ENCODE assay signal across 34 mouse cellular contexts in the genomic region with DNA sequence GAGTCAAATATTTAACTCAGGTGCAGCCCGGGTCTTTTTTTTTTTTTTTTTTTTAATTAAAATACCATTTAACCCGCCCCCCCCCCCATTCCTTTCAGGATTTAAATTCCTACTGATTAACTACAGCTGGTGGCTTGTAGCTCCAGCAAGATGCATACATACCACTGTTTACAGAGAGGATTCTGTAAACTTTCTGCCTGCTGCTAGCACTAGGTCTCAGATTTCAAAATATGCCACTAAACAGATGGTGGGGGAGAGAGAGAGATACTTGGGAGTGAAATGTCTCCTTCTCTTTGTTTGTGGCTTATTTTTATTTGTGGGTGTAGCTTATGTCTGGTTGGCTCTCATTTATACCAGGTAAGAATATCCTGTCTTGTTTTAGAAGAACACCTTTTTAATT.
DNase-seq lines count a peak whose midpoint lies in the region; ATAC-seq and TF ChIP-seq lines count a peak whose summit lies in the region.
"Had no signal": no experiment of that assay in that cellular context is flagged by ENCODE, and none has a peak within 500 bp of the region (broad histone marks: within the 10 kb centered on the region; RNA-seq: fewer than 3 reads in every experiment).

No protein-coding gene starts in this region.

- TF ChIP-seq CTCF in kidney, postnatal 0 days (IDR thresholded peaks at IDR 0.05; ENCODE audit: low read depth): no peak

- H3K27me3 ChIP-seq in embryonic facial prominence, embryonic 11.5 days (ENCODE audit: control insufficient read depth, insufficient read depth, low read length): no peaks in the 10 kb centered on the region
- no peaks in the 10 kb centered on the region for H3K27me3 ChIP-seq in embryonic facial prominence, embryonic 10.5 days (replicated peaks; ENCODE audit: low read depth, poor library complexity, severe bottlenecking)
- no peaks in the 10 kb centered on the region for H3K27me3 ChIP-seq in kidney, postnatal 0 days (ENCODE audit: insufficient read depth, low read length)
- H3K27me3 ChIP-seq in forebrain, embryonic 16.5 days (replicated peaks; ENCODE audit: control insufficient read depth, insufficient read depth, low read length): no peaks in the 10 kb centered on the region
- H3K27me3 ChIP-seq: heart, embryonic 13.5 days; hindbrain, embryonic 15.5 days; kidney, embryonic 15.5 days; liver, embryonic 15.5 days; midbrain, embryonic 15.5 days; neural tube, embryonic 15.5 days; Patski had no signal

- H3K4me2 ChIP-seq in embryonic facial prominence, embryonic 11.5 days (ENCODE audit: low read depth, low read length): no peak overlapping the region
- no peak overlapping the region for H3K4me2 ChIP-seq in kidney, postnatal 0 days (ENCODE audit: low read length)
- no peak overlapping the region for H3K4me2 ChIP-seq in forebrain, embryonic 16.5 days (ENCODE audit: low read length)
- H3K4me2 ChIP-seq: heart, embryonic 13.5 days; hindbrain, embryonic 15.5 days; kidney, embryonic 15.5 days; liver, embryonic 15.5 days; midbrain, embryonic 15.5 days; neural tube, embryonic 15.5 days had no signal

- H3K9ac ChIP-seq in embryonic facial prominence, embryonic 11.5 days (replicated peaks; ENCODE audit: low read length): no peak overlapping the region
- H3K9ac ChIP-seq in kidney, postnatal 0 days (ENCODE audit: low read depth, low read length): no peak overlapping the region
- no peak overlapping the region for H3K9ac ChIP-seq in forebrain, embryonic 16.5 days (replicated peaks; ENCODE audit: low read depth, low read length)
- H3K9ac ChIP-seq: heart, embryonic 13.5 days; hindbrain, embryonic 15.5 days; kidney, embryonic 15.5 days; liver, embryonic 15.5 days; midbrain, embryonic 15.5 days; neural tube, embryonic 15.5 days had no signal

- peaks cover 4% of the 10 kb centered on the region for H3K4me1 ChIP-seq in embryonic facial prominence, embryonic 11.5 days (ENCODE audit: control insufficient read depth, insufficient read depth, low read length)
- peaks cover 55% of the 10 kb centered on the region for H3K4me1 ChIP-seq in embryonic facial prominence, embryonic 10.5 days
- H3K4me1 ChIP-seq in kidney, postnatal 0 days (replicated peaks; ENCODE audit: insufficient read depth, low read length): peaks cover 22% of the 10 kb centered on the region
- H3K4me1 ChIP-seq in forebrain, embryonic 16.5 days (replicated peaks; ENCODE audit: control insufficient read depth, insufficient read depth, low read length): peaks cover 18% of the 10 kb centered on the region

- H3K36me3 ChIP-seq in embryonic facial prominence, embryonic 11.5 days (replicated peaks; ENCODE audit: control insufficient read depth, insufficient read depth, low read depth, low read length): no peaks in the 10 kb centered on the region
- no peaks in the 10 kb centered on the region for H3K36me3 ChIP-seq in embryonic facial prominence, embryonic 10.5 days (replicated peaks)
- no peaks in the 10 kb centered on the region for H3K36me3 ChIP-seq in kidney, postnatal 0 days (ENCODE audit: insufficient read depth, low read length)
- no peaks in the 10 kb centered on the region for H3K36me3 ChIP-seq in forebrain, embryonic 16.5 days (ENCODE audit: control insufficient read depth, insufficient read depth)
- H3K36me3 ChIP-seq: G1E; heart, embryonic 13.5 days; hindbrain, embryonic 10.5 days; hindbrain, embryonic 15.5 days; kidney, embryonic 15.5 days; liver, embryonic 15.5 days; midbrain, embryonic 10.5 days; midbrain, embryonic 15.5 days; neural tube, embryonic 15.5 days had no signal

- ATAC-seq in embryonic facial prominence, embryonic 11.5 days (replicated peaks; ENCODE audit: insufficient number of reproducible peaks, low FRiP score, low TSS enrichment, low read depth): no peak
- no peak for ATAC-seq in kidney, postnatal 0 days (replicated peaks; ENCODE audit: low FRiP score, low read depth)
- ATAC-seq in forebrain, embryonic 16.5 days: peak; percentile 27; the same call in 1 of the 2 replicates
- ATAC-seq: inflammation-experienced regulatory T-cells, adult 6 months; midbrain, embryonic 15.5 days; Patski had no signal

- 9% methylated on average over 2 of the region's 2 CpGs for WGBS in embryonic facial prominence, embryonic 11.5 days
- WGBS in embryonic facial prominence, embryonic 10.5 days: 18% methylated on average over 2 of the region's 2 CpGs
- 10% methylated on average over 2 of the region's 2 CpGs for WGBS in kidney, postnatal 0 days
- WGBS in forebrain, embryonic 16.5 days: 17% methylated on average over 2 of the region's 2 CpGs

- H3K9me3 ChIP-seq in embryonic facial prominence, embryonic 11.5 days (replicated peaks; ENCODE audit: control insufficient read depth, low read length): no peaks in the 10 kb centered on the region
- no peaks in the 10 kb centered on the region for H3K9me3 ChIP-seq in embryonic facial prominence, embryonic 10.5 days
- no peaks in the 10 kb centered on the region for H3K9me3 ChIP-seq in kidney, postnatal 0 days (replicated peaks; ENCODE audit: low read length)
- H3K9me3 ChIP-seq in forebrain, embryonic 16.5 days (ENCODE audit: control insufficient read depth, low read length): no peaks in the 10 kb centered on the region
- H3K9me3 ChIP-seq: heart, embryonic 13.5 days; hindbrain, embryonic 10.5 days; hindbrain, embryonic 15.5 days; kidney, embryonic 15.5 days; liver, embryonic 15.5 days; midbrain, embryonic 10.5 days; midbrain, embryonic 15.5 days; neural tube, embryonic 15.5 days had no signal

- no peak overlapping the region for H3K4me3 ChIP-seq in embryonic facial prominence, embryonic 11.5 days (ENCODE audit: low read depth, low read length)
- H3K4me3 ChIP-seq in embryonic facial prominence, embryonic 10.5 days: no peak overlapping the region
- H3K4me3 ChIP-seq in kidney, postnatal 0 days (replicated peaks; ENCODE audit: low read depth, low read length): no peak overlapping the region
- H3K4me3 ChIP-seq in forebrain, embryonic 16.5 days (replicated peaks; ENCODE audit: low read length): no peak overlapping the region
- H3K4me3 ChIP-seq: heart, embryonic 13.5 days; hindbrain, embryonic 10.5 days; hindbrain, embryonic 15.5 days; kidney, embryonic 15.5 days; left cerebral cortex, adult 2 months; liver, embryonic 15.5 days; midbrain, embryonic 10.5 days; midbrain, embryonic 15.5 days; neural tube, embryonic 15.5 days had no signal

- H3K27ac ChIP-seq in embryonic facial prominence, embryonic 11.5 days (replicated peaks; ENCODE audit: low read depth, low read length): no peak overlapping the region
- H3K27ac ChIP-seq in embryonic facial prominence, embryonic 10.5 days (replicated peaks): no peak overlapping the region
- H3K27ac ChIP-seq in kidney, postnatal 0 days: peak overlapping the region; percentile 42; the same call in 1 of the 2 replicates
- no peak overlapping the region; the same call in 1 of the 2 replicates for H3K27ac ChIP-seq in forebrain, embryonic 16.5 days (ENCODE audit: low read length)
- H3K27ac ChIP-seq: heart, embryonic 13.5 days; hindbrain, embryonic 15.5 days; left cerebral cortex, adult 2 months; liver, embryonic 15.5 days; midbrain, embryonic 15.5 days; neural tube, embryonic 15.5 days; stomach, postnatal 0 days had no signal

- peak; percentile 68 for DNase-seq in embryonic facial prominence, embryonic 11.5 days (ENCODE audit: low spot score)
- no peak for DNase-seq in embryonic facial prominence, embryonic 10.5 days (ENCODE audit: low spot score)
- peak; percentile 59 for DNase-seq in kidney, postnatal 0 days (ENCODE audit: low spot score)
- no peak for DNase-seq in kidney, postnatal 14 days
- peak; percentile 18 for DNase-seq in 3T3-L1 (ENCODE audit: low read depth, low spot score)
- DNase-seq in Muller cell, postnatal 12 days (ENCODE audit: inconsistent ontology term): no peak
- no peak for DNase-seq in spleen, postnatal 10 days (ENCODE audit: low spot score in 2 of 2)
- DNase-seq: adrenal gland, postnatal 10 days; cerebellum, adult 11 months; cerebellum, adult 9-11 months; embryo, embryonic 11 days; gastrocnemius, postnatal 10 days; heart, postnatal 14 days; kidney, adult 11 months; left cerebral cortex, postnatal 4 days; lung, postnatal 10 days; retina, postnatal 1 day; right cerebral cortex, postnatal 14 days; thymus, adult 18-20 months; thymus, postnatal 25 days had no signal

Comparison
In these comparisons a context has a peak if more than half of its experiments do, and no peak if none do; other contexts are left out.
1. DNase-seq: peak in embryonic facial prominence, embryonic 11.5 days (single experiment), kidney, postnatal 0 days (single experiment) and 3T3-L1 (single experiment); none in embryonic facial prominence, embryonic 10.5 days (single experiment), kidney, postnatal 14 days (single experiment), Muller cell, postnatal 12 days (single experiment) and spleen, postnatal 10 days (0 of 2).